Mouse (Mus musculus): Measurements from ENCODE around the gene Khsrp. TPM values are rescaled to one million over a fixed set of nuclear protein-coding genes. Genes with fewer than 3 reads are reported as not detected.

The Khsrp gene
- polyA plus RNA-seq (2015; fragmentation: Illumina TruSeq; extraction: RNeasy Lipid Tissue Mini Kit (QIAGEN cat#74804); ENCODE audit: low read depth, low replicate concordance): 44.1 TPM

DNA sequence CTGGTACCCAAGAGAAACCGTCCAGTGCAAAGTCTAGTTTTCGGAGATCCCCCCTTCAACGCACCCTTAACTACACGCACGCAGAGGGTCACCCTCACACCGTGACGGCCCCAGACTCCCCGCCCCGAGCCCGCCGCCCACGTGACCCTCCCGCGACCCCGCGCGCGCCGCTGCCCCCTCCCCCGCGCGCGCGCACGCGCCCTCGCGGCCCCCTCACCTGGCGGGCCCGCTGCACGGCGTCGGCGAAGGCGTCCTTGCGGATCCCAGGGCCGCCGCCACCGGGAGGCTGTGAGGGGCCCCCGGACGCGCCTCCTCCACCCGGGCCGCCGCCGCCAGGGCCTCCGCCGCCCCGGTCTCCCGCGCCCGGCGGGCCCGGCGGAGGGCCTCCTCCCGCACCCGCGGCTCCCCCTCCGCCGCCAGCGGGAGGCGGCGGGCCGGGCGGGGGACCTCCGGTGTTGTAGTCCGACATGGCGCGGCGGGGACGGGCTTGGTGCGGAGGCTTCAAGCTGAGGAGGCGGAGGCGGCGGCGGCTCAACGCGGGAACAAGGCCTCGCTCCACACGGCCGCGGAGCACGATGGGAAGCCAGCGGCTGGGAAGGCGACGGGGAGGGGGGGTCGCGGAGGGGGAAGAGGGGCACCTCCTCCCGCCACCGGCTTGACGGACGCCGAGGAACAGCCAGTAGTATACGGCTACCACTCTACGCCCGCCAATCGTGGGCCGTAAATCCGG lies at the start of gene Khsrp:
Gene Khsrp (minus strand): TSS at position 592 of the 730 bp plus-strand sequence.

DNA sequence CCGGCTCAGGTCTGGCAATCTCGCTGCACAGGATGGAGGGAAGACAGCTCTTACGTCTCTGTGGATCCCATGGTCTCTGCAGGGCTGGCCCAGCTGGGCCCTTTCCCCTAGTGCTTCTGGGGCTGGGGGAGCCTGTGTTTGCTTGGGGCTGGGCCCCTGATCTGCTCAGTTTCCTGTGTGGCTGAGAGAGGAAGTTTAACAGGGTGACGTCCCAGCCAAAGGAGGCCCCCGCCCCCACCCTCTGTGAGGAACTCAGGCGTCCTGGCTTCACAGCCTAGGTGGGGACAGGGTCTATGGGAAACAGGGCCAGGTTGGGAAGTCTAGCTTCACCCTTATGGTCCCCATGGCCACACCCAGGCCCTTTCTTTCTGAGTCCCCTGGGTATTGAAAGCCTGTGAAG lies 47.0 kb upstream of the Khsrp start, which contains the start of gene Dennd1c:
Gene Dennd1c (minus strand): TSS at position 179 of the 400 bp plus-strand sequence.

DNA sequence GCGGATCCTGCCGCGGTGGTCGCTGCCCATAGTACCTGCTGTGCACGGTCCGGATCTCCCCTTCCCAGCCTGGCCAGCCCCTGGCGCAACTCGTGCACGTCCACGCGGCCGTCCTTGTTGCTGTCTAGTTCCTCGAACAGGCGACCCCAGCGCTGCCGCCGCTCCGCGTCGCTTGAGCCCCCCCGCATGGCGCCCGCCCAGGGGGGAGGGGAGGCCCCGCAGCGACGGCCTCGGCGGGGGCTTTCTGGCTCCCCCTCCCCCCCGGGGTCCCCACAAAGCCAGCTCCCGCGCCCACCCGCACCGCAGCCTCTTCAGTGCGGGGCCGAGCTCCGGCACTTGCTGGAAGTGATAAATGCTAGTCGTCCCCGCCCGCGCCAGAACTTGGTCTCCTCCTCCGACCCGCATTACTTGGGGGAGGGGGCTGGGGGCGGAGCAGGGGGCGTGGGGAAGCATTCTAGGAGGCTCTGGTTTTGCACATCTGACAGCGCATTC lies 28.2 kb upstream of the Khsrp start, which contains the start of gene Slc25a23:
Gene Slc25a23 (minus strand): TSS at position 378 of the 492 bp plus-strand sequence.

DNA sequence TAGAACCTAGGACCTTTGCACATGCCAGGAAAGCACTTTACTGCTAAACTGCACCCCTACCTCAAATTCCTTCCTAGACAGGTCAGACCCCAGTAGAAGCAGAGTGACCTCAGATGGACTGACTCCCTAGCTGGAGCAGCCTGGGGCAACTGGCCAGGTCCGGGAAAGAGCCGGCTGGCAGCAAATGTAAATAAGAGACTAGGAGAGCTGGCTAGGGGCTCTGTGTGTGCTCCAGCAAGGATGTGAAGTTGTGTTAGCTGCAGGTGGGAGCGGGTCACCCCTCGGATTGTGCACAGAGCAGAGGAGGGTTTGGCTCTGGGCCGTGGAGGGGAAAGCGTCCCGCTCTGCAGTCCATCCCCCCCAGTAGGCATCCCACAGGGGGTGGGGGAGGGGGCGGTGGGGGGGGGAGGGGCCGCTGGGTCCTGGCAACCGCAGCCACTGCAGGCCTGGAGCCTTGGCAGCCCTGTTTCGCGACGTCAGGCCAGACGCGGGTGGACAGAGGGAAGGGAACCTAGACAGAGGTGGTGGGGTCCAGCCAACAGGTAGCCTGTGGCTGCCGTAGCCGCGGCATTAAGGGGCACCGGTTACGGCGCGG lies 27.7 kb upstream of the Khsrp start, which contains the start of gene Crb3:
Gene Crb3 (plus strand): TSS at position 215 of the 595 bp plus-strand sequence.

DNA sequence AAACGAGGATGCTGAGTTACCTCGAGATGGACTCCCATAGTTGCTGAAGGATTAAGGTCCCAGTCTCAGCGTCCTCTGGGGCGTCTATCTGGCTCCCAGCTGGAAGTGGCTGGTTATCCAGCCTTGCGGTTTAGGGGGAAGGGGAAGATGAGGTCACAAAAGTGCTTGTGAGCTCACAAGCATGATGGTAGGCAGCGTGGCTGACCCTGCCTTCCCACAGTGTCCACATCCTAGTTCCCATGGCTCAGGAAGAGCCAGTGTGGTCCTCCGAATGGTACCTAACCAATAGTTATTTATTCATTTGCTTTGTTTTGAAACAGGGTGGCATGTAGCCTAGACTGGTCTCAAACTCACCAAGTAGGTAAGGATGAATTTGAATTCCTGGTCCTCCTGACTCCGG lies 10.2 kb upstream of the Khsrp start, which contains the start of gene Slc25a41:
Gene Slc25a41 (minus strand): TSS at position 101 of the 400 bp plus-strand sequence.

DNA sequence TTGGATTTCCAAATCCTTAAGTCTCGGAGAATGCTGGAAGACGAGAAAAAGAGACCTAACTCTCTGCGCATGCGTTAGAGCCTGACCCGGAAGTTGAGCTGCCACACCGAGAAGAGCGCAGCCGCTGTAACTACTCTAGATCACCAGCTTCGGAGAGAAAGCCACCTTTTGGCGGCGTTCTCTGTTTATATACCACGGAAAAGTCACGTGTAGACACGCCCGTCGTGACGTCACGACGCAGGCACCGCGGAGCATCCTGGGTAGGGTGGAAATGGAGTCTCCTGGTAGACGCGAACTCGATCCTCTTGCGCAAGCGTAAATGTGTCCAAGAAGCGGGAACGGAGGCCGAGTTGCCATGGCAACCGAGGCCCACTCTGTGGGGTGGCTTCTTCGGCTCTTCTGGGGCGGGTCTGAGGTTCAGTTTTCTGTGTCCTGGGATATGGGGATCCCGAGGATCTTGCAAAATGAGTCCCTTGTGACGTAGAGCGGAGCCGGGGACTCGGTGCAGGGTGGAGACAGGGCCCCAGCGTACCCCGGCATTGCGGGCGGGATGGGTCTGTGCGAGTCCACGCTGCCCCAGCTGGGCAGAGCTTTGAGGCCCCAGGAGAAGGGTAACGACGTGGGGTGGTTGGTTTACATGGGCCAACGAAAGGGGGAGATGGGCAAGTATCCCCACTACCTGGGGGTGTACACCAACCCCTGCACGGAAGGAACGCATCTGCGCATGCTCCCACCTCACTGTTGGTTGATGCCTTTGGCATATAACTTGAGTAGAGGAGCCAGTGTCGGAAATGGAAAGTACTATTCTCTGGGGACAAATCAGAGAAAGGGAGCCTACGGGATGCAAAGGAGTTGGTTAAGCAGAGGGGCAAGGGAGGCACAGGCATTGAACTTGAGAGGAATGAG lies 19.8 kb downstream of the Khsrp start, which contains the start of the genes Gtf2f1 and Gm17949:
Gene Gtf2f1 (minus strand): TSS at position 53 of the 906 bp plus-strand sequence.
Gene Gm17949 (plus strand): TSS at position 234 of the 906 bp plus-strand sequence.

DNA sequence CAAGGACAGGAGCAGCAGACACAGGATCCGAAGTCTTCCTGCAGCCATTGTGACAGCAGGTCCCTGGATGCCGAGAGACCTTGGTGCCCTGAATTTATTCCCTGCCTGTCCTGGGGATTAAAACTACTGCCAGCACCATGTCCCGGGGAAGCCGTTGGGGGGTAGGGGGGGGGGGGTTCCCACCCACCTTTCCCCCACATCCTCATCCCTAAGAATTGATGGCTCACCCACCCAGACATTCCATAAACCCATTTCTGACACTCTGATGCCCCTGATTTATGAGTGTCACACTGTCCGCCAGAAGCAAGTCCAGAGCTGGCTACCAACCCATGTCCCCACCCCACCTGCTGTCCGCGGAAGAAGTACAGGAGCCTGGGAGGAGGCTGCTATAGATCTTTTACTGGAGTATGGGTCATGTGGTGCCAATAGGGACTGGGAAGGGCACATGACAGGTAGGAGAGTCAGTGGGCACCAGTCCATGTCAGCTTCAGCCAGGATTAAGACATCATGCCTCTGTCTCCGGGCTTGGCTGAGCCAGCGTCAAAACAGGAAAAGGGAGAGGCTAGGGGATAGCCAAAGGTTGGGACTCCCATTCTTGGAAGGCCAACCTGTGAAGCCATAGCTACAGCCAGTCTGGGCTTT lies 31.2 kb downstream of the Khsrp start, which contains the start of gene Pspn:
Gene Pspn (minus strand): TSS at position 51 of the 642 bp plus-strand sequence.

DNA sequence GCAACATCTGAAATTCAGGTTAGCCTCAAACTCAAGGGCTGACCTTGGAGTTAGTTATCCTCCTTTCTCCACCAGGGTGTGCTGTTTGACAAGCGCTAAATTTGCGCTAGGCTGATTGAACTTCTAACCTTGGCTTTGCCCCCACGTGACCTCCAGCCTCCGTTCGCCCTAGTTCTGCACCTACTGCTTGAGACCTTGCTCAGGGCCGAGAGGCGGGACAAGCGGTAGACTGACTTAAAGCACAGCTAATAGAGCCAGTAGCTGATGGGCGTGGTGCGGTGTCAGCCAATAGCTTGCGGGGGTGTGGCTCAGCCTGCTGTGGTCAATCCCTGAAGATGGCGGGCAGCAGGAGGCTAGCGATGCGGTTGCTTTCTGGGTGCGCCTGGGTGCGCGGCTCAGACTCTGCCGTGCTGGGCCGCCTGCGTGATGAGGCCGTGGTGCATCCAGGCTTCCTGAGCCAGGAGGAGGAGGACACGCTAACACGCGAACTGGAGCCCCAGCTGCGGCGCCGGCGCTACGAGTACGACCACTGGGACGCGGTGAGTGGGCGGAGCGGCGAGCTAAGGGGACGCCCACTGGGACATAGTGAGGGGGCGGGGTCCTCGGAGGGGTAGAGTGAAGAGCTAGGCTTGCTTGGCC lies 34.2 kb downstream of the Khsrp start, which contains the start of gene Alkbh7:
Gene Alkbh7 (plus strand): TSS at position 311 of the 639 bp plus-strand sequence.

DNA sequence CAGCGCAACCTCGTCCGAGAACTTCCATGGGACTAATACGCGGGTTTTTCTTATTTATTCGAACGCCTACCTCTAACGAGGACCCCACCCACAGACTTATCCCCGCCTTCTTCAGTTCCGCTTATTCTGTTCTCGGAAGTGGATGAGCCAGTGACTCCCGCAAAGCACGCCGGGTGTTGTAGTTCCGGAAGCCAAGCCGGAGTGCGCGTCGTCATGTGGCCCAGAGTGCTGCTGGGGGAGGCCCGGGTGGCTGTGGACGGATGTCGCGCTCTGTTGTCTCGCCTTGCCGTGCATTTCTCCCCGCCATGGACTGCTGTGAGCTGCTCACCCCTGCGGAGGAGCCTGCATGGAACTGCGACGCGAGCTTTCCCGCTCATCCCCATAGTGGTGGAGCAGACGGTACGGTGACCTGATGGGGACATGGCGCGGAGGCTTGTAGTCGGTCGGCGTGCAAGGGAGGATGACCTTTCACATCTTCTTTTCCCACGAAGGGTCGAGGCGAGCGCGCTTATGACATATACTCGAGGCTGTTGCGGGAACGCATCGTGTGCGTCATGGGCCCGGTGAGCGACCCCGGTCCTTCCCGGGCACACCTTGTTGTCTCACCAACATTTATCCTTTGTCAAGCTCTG lies 41.1 kb downstream of the Khsrp start, which contains the start of gene Clpp:
Gene Clpp (plus strand): TSS at position 191 of the 632 bp plus-strand sequence.

DNA sequence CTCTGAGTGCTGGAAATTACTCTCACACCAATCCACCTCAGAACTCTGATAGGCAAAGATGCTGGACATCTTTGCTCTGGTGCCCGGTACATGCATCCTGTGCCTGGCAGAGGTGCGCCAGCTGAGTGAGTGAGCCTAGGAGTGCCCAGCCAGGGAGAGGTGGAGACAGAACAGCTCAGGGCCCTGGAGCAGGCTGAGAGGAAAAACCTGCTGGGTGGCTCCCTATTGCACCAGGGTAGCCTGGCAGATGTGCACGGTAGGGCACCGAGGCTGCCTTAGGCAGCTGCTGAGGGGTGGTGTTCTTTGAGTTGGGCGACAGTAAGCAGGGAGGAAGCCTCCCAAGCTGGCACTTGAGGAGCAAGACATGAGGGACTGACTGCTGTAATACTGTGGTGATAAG lies 49.3 kb downstream of the Khsrp start, which contains the start of gene Acer1:
Gene Acer1 (minus strand): TSS at position 114 of the 400 bp plus-strand sequence.

Other genes with a start within 250 kb of the Khsrp start
- gene Rfx2, start 200.5 kb downstream of the Khsrp start, polyA plus RNA-seq (2015; fragmentation: Illumina TruSeq; extraction: RNeasy Lipid Tissue Mini Kit (QIAGEN cat#74804); ENCODE audit: low read depth, low replicate concordance): 2.1 TPM
- not detected for gene Acsbg2, start 157.1 kb downstream of the Khsrp start, polyA plus RNA-seq (2015; fragmentation: Illumina TruSeq; extraction: RNeasy Lipid Tissue Mini Kit (QIAGEN cat#74804); ENCODE audit: low read depth, low replicate concordance)
- 0.33 TPM for gene 1700061G19Rik, start 156.0 kb downstream of the Khsrp start, polyA plus RNA-seq (2015; fragmentation: Illumina TruSeq; extraction: RNeasy Lipid Tissue Mini Kit (QIAGEN cat#74804); ENCODE audit: low read depth, low replicate concordance)
- gene Mllt1, start 96.1 kb downstream of the Khsrp start, polyA plus RNA-seq (2015; fragmentation: Illumina TruSeq; extraction: RNeasy Lipid Tissue Mini Kit (QIAGEN cat#74804); ENCODE audit: low read depth, low replicate concordance): 54.9 TPM
- gene Acer1, start 49.4 kb downstream of the Khsrp start, polyA plus RNA-seq (2015; fragmentation: Illumina TruSeq; extraction: RNeasy Lipid Tissue Mini Kit (QIAGEN cat#74804); ENCODE audit: low read depth, low replicate concordance): not detected
- 109 TPM for gene Clpp, start 41.2 kb downstream of the Khsrp start, polyA plus RNA-seq (2015; fragmentation: Illumina TruSeq; extraction: RNeasy Lipid Tissue Mini Kit (QIAGEN cat#74804); ENCODE audit: low read depth, low replicate concordance)
- gene Alkbh7, start 34.2 kb downstream of the Khsrp start, polyA plus RNA-seq (2015; fragmentation: Illumina TruSeq; extraction: RNeasy Lipid Tissue Mini Kit (QIAGEN cat#74804); ENCODE audit: low read depth, low replicate concordance): 39.4 TPM
- gene Pspn, start 31.5 kb downstream of the Khsrp start, polyA plus RNA-seq (2015; fragmentation: Illumina TruSeq; extraction: RNeasy Lipid Tissue Mini Kit (QIAGEN cat#74804); ENCODE audit: low read depth, low replicate concordance): not detected
- 70.7 TPM for gene Gtf2f1, start 20.2 kb downstream of the Khsrp start, polyA plus RNA-seq (2015; fragmentation: Illumina TruSeq; extraction: RNeasy Lipid Tissue Mini Kit (QIAGEN cat#74804); ENCODE audit: low read depth, low replicate concordance)
- not detected for gene Gm17949, start 20.1 kb downstream of the Khsrp start, polyA plus RNA-seq (2015; fragmentation: Illumina TruSeq; extraction: RNeasy Lipid Tissue Mini Kit (QIAGEN cat#74804); ENCODE audit: low read depth, low replicate concordance)
- gene Slc25a41, start 10.1 kb upstream of the Khsrp start, polyA plus RNA-seq (2015; fragmentation: Illumina TruSeq; extraction: RNeasy Lipid Tissue Mini Kit (QIAGEN cat#74804); ENCODE audit: low read depth, low replicate concordance): not detected
- gene Crb3, start 27.6 kb upstream of the Khsrp start, polyA plus RNA-seq (2015; fragmentation: Illumina TruSeq; extraction: RNeasy Lipid Tissue Mini Kit (QIAGEN cat#74804); ENCODE audit: low read depth, low replicate concordance): 1.5 TPM
- 246 TPM for gene Slc25a23, start 28.3 kb upstream of the Khsrp start, polyA plus RNA-seq (2015; fragmentation: Illumina TruSeq; extraction: RNeasy Lipid Tissue Mini Kit (QIAGEN cat#74804); ENCODE audit: low read depth, low replicate concordance)
- gene Dennd1c, start 47.0 kb upstream of the Khsrp start, polyA plus RNA-seq (2015; fragmentation: Illumina TruSeq; extraction: RNeasy Lipid Tissue Mini Kit (QIAGEN cat#74804); ENCODE audit: low read depth, low replicate concordance): 1.8 TPM
- 670 TPM for gene Tubb4a, start 56.3 kb upstream of the Khsrp start, polyA plus RNA-seq (2015; fragmentation: Illumina TruSeq; extraction: RNeasy Lipid Tissue Mini Kit (QIAGEN cat#74804); ENCODE audit: low read depth, low replicate concordance)
- gene Tnfsf9, start 73.8 kb upstream of the Khsrp start, polyA plus RNA-seq (2015; fragmentation: Illumina TruSeq; extraction: RNeasy Lipid Tissue Mini Kit (QIAGEN cat#74804); ENCODE audit: low read depth, low replicate concordance): 0.73 TPM
- gene Cd70, start 118.3 kb upstream of the Khsrp start, polyA plus RNA-seq (2015; fragmentation: Illumina TruSeq; extraction: RNeasy Lipid Tissue Mini Kit (QIAGEN cat#74804); ENCODE audit: low read depth, low replicate concordance): not detected
- not detected for gene Tnfsf14, start 162.7 kb upstream of the Khsrp start, polyA plus RNA-seq (2015; fragmentation: Illumina TruSeq; extraction: RNeasy Lipid Tissue Mini Kit (QIAGEN cat#74804); ENCODE audit: low read depth, low replicate concordance)
- gene C3, start 196.6 kb upstream of the Khsrp start, polyA plus RNA-seq (2015; fragmentation: Illumina TruSeq; extraction: RNeasy Lipid Tissue Mini Kit (QIAGEN cat#74804); ENCODE audit: low read depth, low replicate concordance): 1.1 TPM
- 26.0 TPM for gene Gpr108, start 216.9 kb upstream of the Khsrp start, polyA plus RNA-seq (2015; fragmentation: Illumina TruSeq; extraction: RNeasy Lipid Tissue Mini Kit (QIAGEN cat#74804); ENCODE audit: low read depth, low replicate concordance)
- 10.5 TPM for gene Trip10, start 217.9 kb upstream of the Khsrp start, polyA plus RNA-seq (2015; fragmentation: Illumina TruSeq; extraction: RNeasy Lipid Tissue Mini Kit (QIAGEN cat#74804); ENCODE audit: low read depth, low replicate concordance)
- gene Vav1, start 247.6 kb upstream of the Khsrp start, polyA plus RNA-seq (2015; fragmentation: Illumina TruSeq; extraction: RNeasy Lipid Tissue Mini Kit (QIAGEN cat#74804); ENCODE audit: low read depth, low replicate concordance): 2.8 TPM